Mouse (Mus musculus) hindbrain, embryonic 11.5 days (tissue): ENCODE data around the gene Olfr1394. TPM values are rescaled to one million over a fixed set of nuclear protein-coding genes. Genes with fewer than 3 reads are reported as not detected.
A peak's percentile ranks its signal among the peaks of the same experiment; 100 is the strongest.
"Not testable (repeated sequence)": the region's sequence is repeated elsewhere in the genome, so short reads cannot be mapped to it uniquely, and the experiment has no call there.

Experiments
- ATAC-seq: fragments of 200-750 bp; cut with Nextera tagmentation; 2 replicates; pipeline ENCODE4 v1.8.0; 2017; ENCODE audit warnings: mild to moderate bottlenecking, moderate TSS enrichment, moderate library complexity; ENCODE audit not compliant: low FRiP score
- DNase-seq: peaks from one replicate; pipeline ENCODE4 v3.0.0-alpha.2; 2015; ENCODE audit warnings: low spot score
- H3K27ac ChIP-seq: fragments of 300-500 bp; sonication (generic); 2 replicates; pipeline ENCODE4 v1.5.1; 2014; ENCODE audit warnings: mild to moderate bottlenecking, low read depth, low read length
- H3K27me3 ChIP-seq: fragments of 300-500 bp; sonication (generic); 2 replicates; pipeline ENCODE4 v1.6.1; 2014; ENCODE audit warnings: mild to moderate bottlenecking, low read length, moderate library complexity, mixed read lengths; ENCODE audit not compliant: control insufficient read depth, insufficient read depth
- H3K36me3 ChIP-seq: fragments of 300-500 bp; sonication (generic); 2 replicates; pipeline ENCODE4 v1.6.1; 2014; ENCODE audit warnings: mild to moderate bottlenecking, low read length, moderate library complexity, mixed read lengths; ENCODE audit not compliant: control insufficient read depth, insufficient read depth
- H3K4me1 ChIP-seq: fragments of 300-500 bp; sonication (generic); replicated peaks from 2 replicates; pipeline ENCODE4 v1.6.1; 2014; ENCODE audit warnings: low read length, mixed read lengths; ENCODE audit not compliant: control insufficient read depth, insufficient read depth
- H3K4me2 ChIP-seq: fragments of 300-500 bp; sonication (generic); replicated peaks from 2 replicates; pipeline ENCODE4 v1.6.1; 2014; ENCODE audit warnings: mild to moderate bottlenecking, low read depth, low read length
- H3K4me3 ChIP-seq: fragments of 300-500 bp; sonication (generic); 2 replicates; pipeline ENCODE4 v1.5.1; 2014; ENCODE audit warnings: low read depth, low read length
- H3K9ac ChIP-seq: fragments of 300-500 bp; sonication (generic); 2 replicates; pipeline ENCODE4 v1.6.1; 2014; ENCODE audit warnings: low read depth, low read length
- H3K9me3 ChIP-seq: fragments of 300-500 bp; sonication (generic); 2 replicates; pipeline ENCODE4 v1.6.1; 2016; ENCODE audit warnings: low read length; ENCODE audit not compliant: control insufficient read depth
- WGBS: fragments of 180-500 bp; shearing (Covaris S2); extraction: QIAGEN DNeasy Blood & Tissue Kit; methylation state at CpG from one replicate; pipeline ENCODE4 v1.1.7; 2014; 5-methylcytosine and 5-hydroxymethylcytosine counted together
- polyA plus RNA-seq: library from polyadenylated mRNA; unstranded; fragments of >200 nt; fragmentation: Nextera tagmentation; extraction: Ambion mirVana; gene quantifications from 2 replicates; pipeline ENCODE4 v1.2.1, GENCODE M21; 2014

Olfr1394 gene
- polyA plus RNA-seq, 1 experiment from 2014 or later = not detected

DNA sequence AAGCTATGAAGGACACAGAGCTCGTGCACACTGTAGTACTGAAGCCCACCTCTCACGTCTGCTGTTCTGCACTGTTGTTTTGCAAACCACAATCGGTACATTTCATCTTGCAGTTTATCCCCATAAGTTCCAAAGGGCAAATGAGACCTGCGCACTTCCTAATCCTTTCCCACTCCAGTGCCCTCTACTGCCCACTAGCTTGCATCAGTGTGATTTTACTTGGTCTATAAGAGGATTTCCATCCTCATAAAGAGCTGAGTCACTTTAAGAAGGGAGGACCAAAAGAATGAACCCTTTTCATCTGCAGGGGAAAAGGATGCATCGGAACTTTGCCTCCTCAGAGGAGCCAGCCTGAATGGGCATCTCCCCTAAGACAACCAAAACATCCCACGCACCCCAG lies 32.3 kb downstream of the Olfr1394 start:
- H3K9ac ChIP-seq = no peak overlapping the region
- no peak overlapping the region for H3K4me3 ChIP-seq
- H3K27ac ChIP-seq = no peak overlapping the region

GRCm38 (mm10) chr11:49186955-49187488 lies 32.8 kb downstream of the Olfr1394 start, which contains the start of gene Btnl9:
TSS of gene Btnl9 (minus strand) at chr11:49187159.
- DNase-seq = no peak
- Histone ChIP-seq H3K36me3 (no peaks in the 10 kb centered on the region), H3K4me3 (no peak within 1 kb of the TSS), H3K4me1 (no peaks in the 10 kb centered on the region), H3K27ac (no peak within 1 kb of the TSS), H3K27me3 (no peaks in the 10 kb centered on the region), H3K4me2 (no peak within 1 kb of the TSS), H3K9me3 (no peaks in the 10 kb centered on the region), H3K9ac (no peak within 1 kb of the TSS)
- no peak for ATAC-seq
- WGBS = 81% methylated on average over 8 of the region's 8 CpGs

More for the DNA sequence above, 32.3 kb downstream of the Olfr1394 start:
- ATAC-seq (no peak), DNase-seq (no peak)
- Histone ChIP-seq H3K9me3 (no peaks in the 10 kb centered on the region), H3K27me3 (no peaks in the 10 kb centered on the region), H3K4me1 (no peaks in the 10 kb centered on the region), H3K36me3 (no peaks in the 10 kb centered on the region), H3K4me2 (no peak overlapping the region)
- 84% methylated on average over 6 of the region's 6 CpGs for WGBS

DNA sequence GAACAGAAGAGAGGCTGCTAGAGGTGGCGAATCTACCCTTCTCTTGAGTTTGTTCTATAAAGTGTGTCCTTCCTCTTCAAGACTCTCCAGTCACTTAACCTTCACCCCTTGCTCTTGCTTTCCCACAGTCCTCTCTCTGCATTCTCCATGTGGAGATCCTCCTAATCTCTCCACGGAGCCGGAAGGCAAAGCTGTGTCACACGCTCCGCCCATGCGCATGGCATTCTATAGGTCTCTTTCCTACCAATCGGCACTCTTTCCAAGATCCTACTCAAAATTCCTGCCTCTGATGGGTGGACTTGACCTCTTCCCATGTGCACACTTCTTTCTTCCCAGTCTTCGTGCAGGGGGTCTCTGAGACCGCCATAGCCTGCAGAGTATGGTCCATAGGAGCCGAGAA lies 33.5 kb downstream of the Olfr1394 start:
- H3K4me1 ChIP-seq = no peaks in the 10 kb centered on the region
- H3K27me3 ChIP-seq = no peaks in the 10 kb centered on the region
- no peaks in the 10 kb centered on the region for H3K36me3 ChIP-seq
- no peak overlapping the region for H3K4me3 ChIP-seq
- WGBS = 80% methylated on average over 10 of the region's 10 CpGs
- DNase-seq = no peak
- no peak overlapping the region for H3K4me2 ChIP-seq
- no peaks in the 10 kb centered on the region for H3K9me3 ChIP-seq
- no peak overlapping the region for H3K27ac ChIP-seq
- no peak overlapping the region for H3K9ac ChIP-seq
- no peak for ATAC-seq

GRCm38 (mm10) chr11:49189737-49190136 lies 35.6 kb downstream of the Olfr1394 start:
- Histone ChIP-seq H3K4me3 (no peak overlapping the region), H3K4me2 (no peak overlapping the region), H3K27me3 (no peaks in the 10 kb centered on the region), H3K9me3 (no peaks in the 10 kb centered on the region), H3K9ac (no peak overlapping the region), H3K4me1 (no peaks in the 10 kb centered on the region), H3K27ac (no peak overlapping the region), H3K36me3 (no peaks in the 10 kb centered on the region)
- ATAC-seq (no peak), DNase-seq (peak; percentile 47)
- WGBS = 8% methylated on average over 7 of the region's 7 CpGs

- no peaks in the 10 kb centered on the region for H3K9me3 ChIP-seq
Measured at GRCm38 (mm10) chr11:49191083-49191482, 36.9 kb downstream of the Olfr1394 start.

DNA sequence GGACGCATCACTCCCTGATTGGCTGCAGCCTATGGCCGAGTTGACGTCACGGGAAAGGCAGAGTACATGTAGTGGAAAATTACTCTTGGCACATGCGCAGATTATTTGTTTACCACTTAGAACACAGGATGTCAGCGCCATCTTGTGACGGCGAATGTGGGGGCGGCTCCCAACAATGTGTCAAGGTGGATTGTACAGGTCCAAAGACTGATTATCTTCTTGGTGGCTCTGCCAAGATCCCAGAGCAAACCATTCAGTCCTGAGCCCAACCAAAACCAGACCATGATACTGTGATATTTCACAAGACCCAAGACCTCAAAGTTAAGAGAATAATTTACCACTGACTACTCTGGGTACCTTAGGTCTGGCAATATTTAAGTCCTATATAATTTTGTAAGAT lies 40.6 kb downstream of the Olfr1394 start:
- DNase-seq, H3K27ac ChIP-seq, ATAC-seq, H3K9ac ChIP-seq, H3K27me3 ChIP-seq, H3K36me3 ChIP-seq, H3K4me1 ChIP-seq, H3K9me3 ChIP-seq, H3K4me3 ChIP-seq, H3K4me2 ChIP-seq: not testable (repeated sequence)
- WGBS = 90% methylated on average over 5 of the region's 9 CpGs

More at GRCm38 (mm10) chr11:49191083-49191482, 36.9 kb downstream of the Olfr1394 start:
- H3K4me1 ChIP-seq = no peaks in the 10 kb centered on the region
- no peak overlapping the region for H3K4me2 ChIP-seq
- H3K27me3 ChIP-seq = no peaks in the 10 kb centered on the region
- no peak overlapping the region for H3K4me3 ChIP-seq
- 59% methylated on average over 2 of the region's 2 CpGs for WGBS
- no peak for ATAC-seq
- no peak for DNase-seq
- H3K36me3 ChIP-seq = no peaks in the 10 kb centered on the region
- H3K9ac ChIP-seq = no peak overlapping the region
- no peak overlapping the region for H3K27ac ChIP-seq

- Histone ChIP-seq H3K27me3 (no peaks in the 10 kb centered on the region), H3K9me3 (no peaks in the 10 kb centered on the region), H3K4me1 (no peaks in the 10 kb centered on the region), H3K9ac (no peak overlapping the region), H3K36me3 (no peaks in the 10 kb centered on the region), H3K27ac (no peak overlapping the region), H3K4me3 (no peak overlapping the region), H3K4me2 (no peak overlapping the region)
- ATAC-seq (no peak), DNase-seq (no peak)
- WGBS = 95% methylated on average over 7 of the region's 7 CpGs
Measured at GRCm38 (mm10) chr11:49195819-49196322, 41.7 kb downstream of the Olfr1394 start.

GRCm38 (mm10) chr11:49200666-49201065 lies 46.5 kb downstream of the Olfr1394 start:
- Histone ChIP-seq H3K9me3 (no peaks in the 10 kb centered on the region), H3K4me3 (no peak overlapping the region), H3K4me1 (no peaks in the 10 kb centered on the region), H3K27ac (no peak overlapping the region), H3K9ac (no peak overlapping the region), H3K4me2 (no peak overlapping the region), H3K36me3 (no peaks in the 10 kb centered on the region), H3K27me3 (no peaks in the 10 kb centered on the region)
- ATAC-seq (no peak), DNase-seq (no peak)

DNA sequence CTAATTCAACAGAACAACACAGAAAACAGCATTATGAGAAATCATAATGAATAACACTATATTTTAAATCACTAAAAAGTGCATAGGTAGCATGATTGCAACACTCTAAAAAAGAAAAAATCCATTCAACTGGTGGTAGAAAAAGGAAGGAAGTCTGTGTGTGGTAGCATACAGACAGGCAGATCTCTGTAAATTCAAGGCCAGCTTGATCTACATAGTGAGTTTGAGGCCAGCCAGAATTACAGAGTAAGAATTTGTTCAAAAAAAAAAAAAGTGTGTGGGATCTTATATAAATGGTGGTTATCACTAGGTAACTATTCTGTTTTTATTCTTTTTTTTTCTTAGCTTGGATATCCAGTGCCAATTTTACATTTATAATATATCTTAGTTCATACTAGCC lies 47.0 kb downstream of the Olfr1394 start:
- H3K27ac ChIP-seq = no peak overlapping the region
- H3K9ac ChIP-seq = no peak overlapping the region
- no peak for ATAC-seq
- H3K9me3 ChIP-seq = no peaks in the 10 kb centered on the region
- no peak overlapping the region for H3K4me2 ChIP-seq
- DNase-seq = no peak
- H3K4me1 ChIP-seq = no peaks in the 10 kb centered on the region
- H3K4me3 ChIP-seq = no peak overlapping the region
- H3K36me3 ChIP-seq = no peaks in the 10 kb centered on the region
- H3K27me3 ChIP-seq = no peaks in the 10 kb centered on the region
